Mouse (Mus musculus) T-cell, adult 2 months (primary cell): Measurements from ENCODE around the gene Rhd.
"Not testable (repeated sequence)": the region's sequence is repeated elsewhere in the genome, so short reads cannot be mapped to it uniquely, and the experiment has no call there.

Experiments
- DNase-seq: peaks from one replicate; pipeline ENCODE4 v3.0.0; 2022; ENCODE audit warnings: low spot score

Gene Rhd

DNA sequence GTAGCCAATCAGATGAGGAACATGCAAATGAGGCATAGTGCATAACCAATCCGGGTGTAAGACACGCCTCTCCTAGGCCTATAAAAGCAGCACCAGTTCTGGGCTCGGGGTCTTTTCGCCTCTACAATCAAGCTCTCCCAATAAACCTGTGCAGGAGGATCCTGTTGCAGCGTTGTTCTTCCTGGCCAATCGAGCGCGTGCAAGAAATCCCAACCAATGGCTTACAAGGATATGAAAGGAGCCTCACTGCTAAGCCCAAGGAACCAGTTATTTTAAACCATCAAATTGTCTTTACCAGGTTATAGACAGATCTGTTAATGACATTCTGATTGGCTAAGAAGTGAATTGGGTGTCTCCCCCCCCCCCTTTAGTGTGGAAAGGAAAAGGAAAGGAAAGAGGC, 47.1 kb downstream of the Rhd start:
- not testable (repeated sequence) for DNase-seq

DNA sequence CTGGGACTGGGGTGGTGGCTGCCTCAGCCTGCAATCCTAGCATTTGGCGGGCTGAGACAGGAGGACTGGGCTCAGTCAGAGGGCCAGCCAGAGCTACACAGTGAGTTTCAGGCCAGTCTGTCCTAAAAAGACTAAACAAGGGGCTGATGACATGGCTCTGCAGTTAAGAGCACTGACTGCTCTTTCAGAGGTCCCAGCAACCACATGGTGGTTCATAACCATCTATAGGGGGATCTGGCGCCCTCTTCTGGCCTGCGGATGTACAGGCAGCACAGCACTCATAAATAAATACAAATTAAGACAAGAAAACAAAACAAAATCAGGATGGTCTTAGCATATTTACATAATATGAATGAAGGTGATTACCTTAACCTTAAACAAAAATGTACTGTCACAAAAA, 49.1 kb downstream of the Rhd start:
- peak; percentile 80 for DNase-seq

GRCm38 (mm10) chr4:134914122-134914863, 50.0 kb downstream of the Rhd start:
- no peak for DNase-seq

GRCm38 (mm10) chr4:134914864-134915209, 50.5 kb downstream of the Rhd start, which contains the start of gene Tmem50a:
Gene Tmem50a, minus strand, starts transcription at chr4:134915024.
- peak; percentile 97 for DNase-seq

DNA sequence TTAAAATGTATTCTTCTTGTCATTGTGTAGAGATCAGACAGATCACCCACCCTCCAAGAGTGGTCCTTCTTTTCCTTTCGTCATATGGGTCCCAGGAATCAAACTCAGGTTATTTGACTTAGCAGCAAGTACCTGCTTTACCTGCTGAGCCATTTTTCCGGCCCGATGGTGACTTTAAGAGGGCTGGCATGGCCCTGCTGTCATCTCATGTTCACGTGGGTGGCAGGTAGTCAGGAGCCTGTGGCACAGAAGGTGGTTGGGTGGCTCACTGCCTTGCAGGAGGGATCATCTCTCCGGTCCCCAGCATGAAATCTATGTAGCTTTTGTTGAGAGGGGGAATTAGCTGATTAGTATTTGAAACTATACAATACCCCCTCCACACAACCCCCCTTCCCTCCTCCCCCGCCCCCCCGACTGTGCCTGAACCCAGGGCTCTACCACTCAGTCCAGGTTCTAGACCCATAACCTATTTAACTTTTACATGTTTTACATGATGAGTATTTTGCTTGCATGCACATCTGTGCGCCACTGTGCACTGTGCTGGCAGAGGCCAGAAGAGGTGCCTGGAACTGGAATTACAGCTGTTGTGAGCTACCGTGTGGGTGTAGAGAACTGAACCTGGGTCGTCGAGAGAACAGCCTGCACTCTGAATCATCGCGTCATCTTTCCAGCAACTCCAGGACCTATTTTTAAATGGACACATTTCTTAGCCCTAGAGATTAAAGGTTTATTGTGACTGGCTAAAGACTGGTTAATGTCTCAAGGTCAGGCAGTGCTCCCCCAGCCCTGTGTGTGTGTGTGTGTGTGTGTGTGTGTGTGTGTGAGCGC, 51.1 kb downstream of the Rhd start:
- DNase-seq, result peak; percentile 37

GRCm38 (mm10) chr4:134917194-134917593, 52.9 kb downstream of the Rhd start:
- DNase-seq, result no peak

DNA sequence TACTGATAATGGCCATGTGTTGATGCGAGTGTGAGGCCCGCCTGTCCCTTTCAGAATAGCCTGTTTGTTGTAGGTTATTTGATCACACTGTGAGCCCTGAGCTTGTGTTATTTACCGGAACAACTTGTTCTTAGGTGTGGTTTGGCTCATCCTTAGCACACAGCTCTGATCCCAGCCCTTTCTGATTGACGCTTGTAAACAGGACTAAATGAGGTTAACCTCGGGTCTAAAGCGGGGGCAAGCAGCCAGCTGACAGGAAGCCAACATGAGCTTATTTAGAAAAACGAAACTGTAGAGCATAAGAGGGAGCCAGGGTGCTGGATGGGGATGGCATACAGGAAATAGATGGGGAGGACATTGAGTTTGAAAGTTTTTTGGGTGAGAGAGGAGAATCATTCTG, 54.0 kb downstream of the Rhd start:
- peak; percentile 92 for DNase-seq

DNA sequence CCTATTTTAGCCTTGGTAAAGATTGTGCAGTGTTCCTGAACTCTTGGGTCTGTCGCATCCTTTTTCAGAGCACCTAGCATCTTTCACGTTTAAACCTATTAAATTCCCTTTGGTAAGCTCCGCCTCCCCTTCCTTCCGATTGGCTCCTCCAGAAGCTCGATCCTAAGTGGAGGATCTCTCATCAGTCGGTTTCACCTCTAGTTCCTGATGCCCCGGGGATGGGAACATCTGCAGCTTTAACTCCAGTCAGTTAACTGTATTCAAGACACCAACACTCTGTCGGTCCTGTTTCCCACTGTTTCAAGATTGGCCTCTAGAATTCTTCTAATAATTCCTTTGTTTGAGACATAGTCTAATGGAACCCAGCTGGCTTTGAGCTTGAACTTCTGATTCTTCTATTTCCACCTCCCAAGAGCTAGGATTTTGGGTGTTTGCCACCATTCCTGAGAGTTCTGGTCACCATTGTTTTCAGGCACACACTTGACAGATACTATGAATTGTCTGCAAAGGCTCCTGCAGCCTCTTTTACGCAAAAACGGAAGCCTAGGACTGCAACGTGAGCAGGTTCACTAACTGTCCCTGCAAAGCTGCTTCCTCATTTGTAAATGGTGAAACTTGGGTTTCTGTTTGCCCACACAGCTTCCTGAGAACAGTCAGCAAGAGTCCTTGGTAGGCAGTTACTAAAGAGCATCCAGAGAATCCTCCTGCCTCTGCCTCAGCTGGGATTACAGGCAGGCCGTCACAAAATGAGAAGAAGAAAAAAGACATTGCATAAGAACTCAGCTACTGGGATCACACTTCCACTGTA, 55.6 kb downstream of the Rhd start:
- DNase-seq, result peak; percentile 32

GRCm38 (mm10) chr4:134920631-134921030, 56.3 kb downstream of the Rhd start:
- no peak for DNase-seq

DNA sequence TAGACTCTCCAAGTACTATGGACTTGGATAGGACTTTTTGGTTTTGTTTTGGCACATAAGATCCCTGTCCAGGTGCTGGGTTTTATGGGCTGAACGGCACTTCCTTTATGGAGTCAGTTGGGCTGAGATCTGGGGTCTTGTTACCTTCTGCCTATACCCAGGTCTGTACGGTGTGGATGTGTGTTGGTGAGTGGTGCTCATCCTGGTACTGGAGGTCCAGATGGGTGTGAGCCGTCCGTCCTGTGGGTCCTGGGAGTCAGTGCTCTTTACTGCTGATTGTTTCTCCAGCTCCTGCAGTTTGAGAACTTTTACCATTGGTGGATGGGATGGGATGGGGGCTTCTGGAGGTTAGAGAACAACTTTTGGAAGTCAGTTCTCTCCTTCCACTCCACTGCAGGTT, 57.4 kb downstream of the Rhd start:
- DNase-seq, result no peak

DNA sequence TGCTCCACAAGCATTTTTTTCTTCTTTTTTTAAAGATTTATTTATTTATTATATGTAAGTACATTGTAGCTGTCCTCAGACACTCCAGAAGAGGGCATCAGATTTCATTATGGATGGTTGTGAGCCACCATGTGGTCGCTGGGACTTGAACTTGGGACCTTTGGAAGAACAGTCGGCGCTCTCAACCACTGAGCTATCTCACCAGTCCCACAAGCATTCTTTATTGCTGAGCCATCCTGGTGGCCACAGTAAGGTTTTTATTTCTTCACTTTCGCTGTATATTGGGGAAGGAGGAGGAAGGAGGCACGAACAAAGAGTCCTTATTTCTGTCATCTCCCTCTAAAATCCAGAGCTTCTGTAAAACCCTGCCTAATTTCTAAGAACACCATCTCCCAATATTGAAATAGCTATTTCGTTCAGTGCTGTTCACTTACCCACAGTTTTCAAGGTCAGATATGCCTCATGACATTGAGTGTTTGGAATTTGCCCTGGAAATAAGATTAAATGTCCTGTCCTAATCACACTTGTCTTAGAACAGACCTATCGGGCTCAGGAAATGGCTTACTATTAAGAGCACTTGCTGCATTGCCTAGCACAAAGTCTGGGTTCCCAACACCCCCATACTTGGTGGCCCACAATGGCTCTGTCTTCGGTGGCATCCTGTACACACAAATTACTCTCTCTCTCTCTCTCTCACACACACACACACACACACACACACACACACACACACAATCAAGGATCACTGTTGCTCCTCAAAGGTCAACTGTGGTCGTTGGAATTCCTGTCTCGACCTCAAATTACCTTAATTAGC, 58.0 kb downstream of the Rhd start:
- DNase-seq, result peak; percentile 30

DNA sequence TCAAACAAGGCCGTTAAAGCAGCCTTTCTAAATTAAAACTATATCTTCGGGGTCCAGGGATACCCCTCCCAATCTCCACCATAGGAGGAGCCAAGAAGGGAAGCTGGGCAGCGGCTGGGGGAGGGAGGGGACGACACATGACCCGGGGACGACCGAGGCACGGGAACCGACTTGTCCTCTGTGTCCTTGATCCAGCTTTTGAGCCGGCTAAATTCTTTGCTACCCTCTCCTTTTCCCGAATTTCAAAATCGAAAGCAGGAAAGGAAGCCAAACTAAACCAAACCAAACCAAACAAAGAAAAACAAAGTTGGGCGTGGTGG, 58.5 kb downstream of the Rhd start:
- peak; percentile 41 for DNase-seq

GRCm38 (mm10) chr4:134923258-134924018, 59.1 kb downstream of the Rhd start, which contains the start of gene Rsrp1:
Gene Rsrp1, plus strand, starts transcription at chr4:134923592.
- peak; percentile 97 for DNase-seq

- DNase-seq, result peak; percentile 71
Observed at GRCm38 (mm10) chr4:134924019-134924741, 59.8 kb downstream of the Rhd start.

GRCm38 (mm10) chr4:134925206-134925605, 60.9 kb downstream of the Rhd start:
- no peak for DNase-seq

DNA sequence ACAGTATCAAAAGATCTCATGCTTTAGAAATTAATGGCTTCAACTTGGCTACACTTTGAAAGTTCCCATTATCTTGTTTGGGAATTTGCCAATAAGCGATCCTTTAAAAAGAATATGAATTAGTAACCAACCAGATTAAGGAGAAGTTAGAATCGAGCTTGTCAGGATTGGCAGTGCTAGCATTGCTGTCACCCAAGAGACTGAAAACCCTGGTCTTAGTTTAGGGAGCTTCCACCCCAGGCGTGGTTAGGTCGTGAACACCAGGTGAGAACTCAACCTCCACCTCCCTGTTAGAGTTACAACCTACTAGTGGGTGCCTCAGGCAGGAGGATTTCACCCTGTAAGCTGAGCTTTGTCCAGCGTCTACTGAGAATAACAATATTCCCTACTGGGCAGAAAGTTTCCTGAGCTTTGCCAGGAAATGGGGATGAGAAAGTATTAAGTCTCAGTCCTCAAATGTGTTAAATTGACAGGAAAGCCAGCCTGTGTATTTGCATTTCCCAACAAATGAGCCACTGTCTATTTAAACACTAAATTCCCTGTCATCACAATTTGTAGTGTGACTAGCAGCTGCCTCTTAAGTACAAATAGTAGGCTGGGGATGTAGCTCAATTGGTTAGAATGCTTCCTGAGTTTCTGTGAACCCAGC, 63.6 kb downstream of the Rhd start:
- DNase-seq, result peak; percentile 47

- no peak for DNase-seq
Observed at GRCm38 (mm10) chr4:134928464-134928836, 64.1 kb downstream of the Rhd start.

DNA sequence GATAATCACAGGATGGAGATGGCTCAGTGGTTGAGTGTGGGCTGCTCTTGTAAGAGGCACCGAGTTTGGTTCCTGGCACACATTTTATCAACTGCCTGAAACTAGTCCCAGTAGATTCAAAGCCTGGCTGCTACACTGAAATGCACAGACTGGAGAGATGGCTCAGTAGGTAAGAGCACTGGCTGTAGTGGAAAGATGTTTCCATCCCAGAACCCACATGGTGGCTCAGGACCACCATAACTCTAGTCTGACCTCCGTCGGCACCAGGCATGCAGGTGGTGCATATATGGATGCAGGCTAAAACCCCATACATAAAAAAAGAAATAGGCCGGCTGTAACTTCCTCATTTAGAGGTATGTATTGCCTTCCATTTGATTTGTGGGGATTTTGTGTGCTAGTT, 65.2 kb downstream of the Rhd start:
- DNase-seq, result no peak

- no peak for DNase-seq
Observed at GRCm38 (mm10) chr4:134930190-134930589, 65.9 kb downstream of the Rhd start.
